Mouse (Mus musculus) left cerebral cortex, postnatal 4 days (tissue): ENCODE measurements around the gene Spats2l. TPM values are rescaled to one million over a fixed set of nuclear protein-coding genes. Genes with fewer than 3 reads are reported as not detected.
A peak's percentile ranks its signal among the peaks of the same experiment; 100 is the strongest.

Experiments
- DNase-seq: peaks from one replicate; pipeline ENCODE4 v3.0.0-alpha.2; 2022
- intact Hi-C: fragments of 180-260 bp; cut with DNase I; formaldehyde crosslinking; loops from one replicate; pipeline ENCODE4 v1.15.1; 2025
- total RNA-seq, 2 experiments: library from RNA; stranded (reverse); gene quantifications; 2 replicates each; pipeline ENCODE4 v1.2.3; 2021

Gene Spats2l
- 10 to 100 TPM; 42.9 to 44.1 TPM for total RNA-seq

GRCm38 (mm10) chr1:57774001-57774667 is at the start of gene Spats2l:
Gene Spats2l, plus strand, starts transcription at chr1:57774162.
- peak; percentile 28 for DNase-seq

GRCm38 (mm10) chr1:57725268-57725667 is 48.7 kb upstream of the Spats2l start:
- DNase-seq = no peak
- intact Hi-C loops = no loop called here

More at GRCm38 (mm10) chr1:57774001-57774667, at the start of gene Spats2l:
- intact Hi-C loops = loop anchor here (2.0 to 10.0 kb wide), 2 partner anchors 171 to 345 kb away; no protein-coding TSS in a partner anchor

GRCm38 (mm10) chr1:57735877-57736276 is 38.1 kb upstream of the Spats2l start:
- DNase-seq = no peak

GRCm38 (mm10) chr1:57741740-57742139 is 32.2 kb upstream of the Spats2l start:
- intact Hi-C loops = no loop called here
- DNase-seq = peak; percentile 15

More at GRCm38 (mm10) chr1:57735877-57736276, 38.1 kb upstream of the Spats2l start:
- intact Hi-C loops = no loop called here

GRCm38 (mm10) chr1:57742266-57742665 is 31.7 kb upstream of the Spats2l start:
- intact Hi-C loops = no loop called here
- no peak for DNase-seq

GRCm38 (mm10) chr1:57751781-57752180 is 22.2 kb upstream of the Spats2l start:
- peak; percentile 32 for DNase-seq
- intact Hi-C loops = no loop called here

- intact Hi-C loops = no loop called here
These were observed 7.6 kb upstream of the Spats2l start for GRCm38 (mm10) chr1:57766396-57766795.

GRCm38 (mm10) chr1:57773326-57773725 is 636 bp upstream of the Spats2l start:
- DNase-seq = no peak
- intact Hi-C loops = loop anchor here (10.0 kb wide), 1 partner anchor 171 kb away; no protein-coding TSS in a partner anchor

More at GRCm38 (mm10) chr1:57766396-57766795, 7.6 kb upstream of the Spats2l start:
- DNase-seq = no peak

- intact Hi-C loops = loop anchor here (2.0 to 10.0 kb wide), 3 partner anchors 147 to 346 kb away; no protein-coding TSS in a partner anchor
- peak; percentile 54 for DNase-seq
These were observed 920 bp downstream of the Spats2l start for GRCm38 (mm10) chr1:57774668-57775495.

- DNase-seq = no peak
- intact Hi-C loops = loop anchor here (2.0 to 10.0 kb wide), 3 partner anchors 147 to 347 kb away; no protein-coding TSS in a partner anchor
These were observed 1.5 kb downstream of the Spats2l start for GRCm38 (mm10) chr1:57775496-57775790.

- intact Hi-C loops = loop anchor here (5.0 to 10.0 kb wide), 2 partner anchors 146 to 168 kb away; no protein-coding TSS in a partner anchor
- no peak for DNase-seq
These were observed 2.8 kb downstream of the Spats2l start for GRCm38 (mm10) chr1:57776671-57777281.

GRCm38 (mm10) chr1:57784300-57784699 is 10.3 kb downstream of the Spats2l start:
- intact Hi-C loops = no loop called here
- no peak for DNase-seq

- no peak for DNase-seq
- intact Hi-C loops = no loop called here
These were observed 15.9 kb downstream of the Spats2l start for GRCm38 (mm10) chr1:57789831-57790230.

GRCm38 (mm10) chr1:57792212-57792611 is 18.2 kb downstream of the Spats2l start:
- DNase-seq = no peak
- intact Hi-C loops = no loop called here

- intact Hi-C loops = no loop called here
- no peak for DNase-seq
These were observed 21.9 kb downstream of the Spats2l start for GRCm38 (mm10) chr1:57795838-57796237.

- intact Hi-C loops = no loop called here
- DNase-seq = no peak
These were observed 25.4 kb downstream of the Spats2l start for GRCm38 (mm10) chr1:57799398-57799797.

GRCm38 (mm10) chr1:57800846-57801245 is 26.9 kb downstream of the Spats2l start:
- DNase-seq = no peak
- intact Hi-C loops = no loop called here

- intact Hi-C loops = no loop called here
- DNase-seq = no peak
These were observed 32.2 kb downstream of the Spats2l start for GRCm38 (mm10) chr1:57806126-57806525.

- intact Hi-C loops = no loop called here
- DNase-seq = no peak
These were observed 33.9 kb downstream of the Spats2l start for GRCm38 (mm10) chr1:57807882-57808281.

GRCm38 (mm10) chr1:57810221-57810620 is 36.3 kb downstream of the Spats2l start:
- intact Hi-C loops = no loop called here
- no peak for DNase-seq

- intact Hi-C loops = no loop called here
These were observed 43.1 kb downstream of the Spats2l start for GRCm38 (mm10) chr1:57817103-57817502.

More at GRCm38 (mm10) chr1:57817103-57817502, 43.1 kb downstream of the Spats2l start:
- DNase-seq = no peak
